Mouse (Mus musculus) midbrain, embryonic 10.5 days (tissue): ENCODE measurements around the gene Fam131b. TPM values are rescaled to one million over a fixed set of nuclear protein-coding genes. Genes with fewer than 3 reads are reported as not detected.

ENCODE experiments used
- DNase-seq: peaks from one replicate; pipeline ENCODE4 v3.0.0-alpha.2; 2017; ENCODE audit warnings: low spot score
- H3K27ac ChIP-seq: fragments of 300-500 bp; sonication (generic); replicated peaks from 2 replicates; pipeline ENCODE4 v1.5.1; 2016; ENCODE audit warnings: mild to moderate bottlenecking
- H3K27me3 ChIP-seq: fragments of 300-500 bp; sonication (generic); 2 replicates; pipeline ENCODE4 v1.6.1; 2016; ENCODE audit warnings: low read depth, mild to moderate bottlenecking; ENCODE audit not compliant: poor library complexity, severe bottlenecking
- H3K36me3 ChIP-seq: fragments of 300-500 bp; sonication (generic); 2 replicates; pipeline ENCODE4 v1.6.1; 2016; ENCODE audit warnings: mild to moderate bottlenecking, moderate library complexity
- H3K4me1 ChIP-seq: fragments of 300-500 bp; sonication (generic); 2 replicates; pipeline ENCODE4 v1.6.1; 2016
- H3K4me3 ChIP-seq: fragments of 300-500 bp; sonication (generic); 2 replicates; pipeline ENCODE4 v1.5.1; 2016; ENCODE audit warnings: mild to moderate bottlenecking, moderate library complexity
- H3K9me3 ChIP-seq: fragments of 300-500 bp; sonication (generic); replicated peaks from 2 replicates; pipeline ENCODE4 v1.6.1; 2016; ENCODE audit warnings: mild to moderate bottlenecking
- WGBS: fragments of 180-500 bp; shearing (Covaris S2); methylation state at CpG from one replicate; pipeline ENCODE4 v1.1.7; 2016; 5-methylcytosine and 5-hydroxymethylcytosine counted together
- polyA plus RNA-seq: library from polyadenylated mRNA; unstranded; fragments of >200 nt; fragmentation: Nextera tagmentation; extraction: Ambion mirVana; gene quantifications from 2 replicates; pipeline ENCODE4 v1.2.1, GENCODE M21; 2016

Gene Fam131b
- polyA plus RNA-seq, result 2.2 and 2.4 TPM in 2 replicates

- DNase-seq, result peak; percentile 79
- Histone ChIP-seq H3K36me3 (peaks cover 12% of the 10 kb centered on the region), H3K4me3 (peak within 1 kb of the TSS; percentile 80), H3K27me3 (peaks cover 61% of the 10 kb centered on the region), H3K27ac (peak within 1 kb of the TSS; percentile 93), H3K9me3 (no peaks in the 10 kb centered on the region), H3K4me1 (peaks cover 49% of the 10 kb centered on the region)
- 2% methylated on average over 47 of the region's 68 CpGs for WGBS
Measured at GRCm38 (mm10) chr6:42324482-42325267, at the start of gene Fam131b. Gene Fam131b, minus strand, starts transcription at chr6:42324643.

GRCm38 (mm10) chr6:42373669-42374430, 49.4 kb upstream of the Fam131b start:
- 40% methylated on average over 7 of the region's 7 CpGs for WGBS
- Histone ChIP-seq H3K4me1 (peaks cover 57% of the 10 kb centered on the region), H3K4me3 (peak overlapping the region; percentile 68), H3K27ac (no peak overlapping the region), H3K9me3 (no peaks in the 10 kb centered on the region), H3K27me3 (peaks cover 65% of the 10 kb centered on the region), H3K36me3 (no peaks in the 10 kb centered on the region)
- no peak for DNase-seq

DNA sequence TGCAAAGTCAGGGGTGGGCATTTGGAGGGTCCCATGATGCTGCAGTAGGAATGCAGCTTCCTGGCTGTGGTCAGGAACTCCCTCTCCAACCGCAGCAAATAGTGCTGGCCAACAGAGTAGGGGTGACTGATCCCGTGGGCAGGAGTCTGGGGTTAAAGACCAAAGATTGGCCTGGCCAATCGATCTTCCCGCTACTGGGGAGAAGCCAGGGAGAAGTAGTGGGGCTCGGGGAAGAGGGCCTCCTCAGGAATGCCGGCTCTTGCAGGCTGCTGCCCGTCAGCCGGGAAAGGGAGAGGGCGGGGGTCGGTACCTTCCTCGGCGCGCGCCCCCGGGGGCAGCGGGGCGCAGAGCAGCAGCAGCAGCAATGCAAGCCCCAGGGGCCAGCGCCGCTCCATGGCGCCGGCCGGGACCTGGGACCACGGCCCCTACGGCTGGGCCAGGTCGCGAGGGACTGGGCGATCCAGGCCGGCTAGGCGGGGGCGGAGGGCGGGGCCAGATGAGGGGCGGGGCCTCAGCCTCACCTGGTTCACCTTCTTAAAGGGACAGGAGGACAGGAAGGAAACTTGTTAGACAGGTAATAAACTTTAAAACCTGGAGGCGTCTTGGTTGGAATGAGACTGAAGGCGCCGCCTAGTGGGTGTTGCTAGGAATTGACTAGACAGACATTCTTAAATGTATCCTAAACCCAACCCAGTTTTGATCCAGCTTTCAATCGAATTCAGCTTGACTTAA, 48.5 kb upstream of the Fam131b start, which contains the start of gene Epha1:
Gene Epha1 (minus strand): TSS at position 453 of the 732 bp plus-strand sequence.
- Histone ChIP-seq H3K4me1 (peaks cover 57% of the 10 kb centered on the region), H3K4me3 (peak within 1 kb of the TSS; percentile 68), H3K27me3 (peaks cover 60% of the 10 kb centered on the region), H3K36me3 (no peaks in the 10 kb centered on the region), H3K9me3 (no peaks in the 10 kb centered on the region), H3K27ac (peak within 1 kb of the TSS; percentile 76)
- peak; percentile 69 for DNase-seq
- WGBS, result under 1% methylated on average over 36 of the region's 36 CpGs

DNA sequence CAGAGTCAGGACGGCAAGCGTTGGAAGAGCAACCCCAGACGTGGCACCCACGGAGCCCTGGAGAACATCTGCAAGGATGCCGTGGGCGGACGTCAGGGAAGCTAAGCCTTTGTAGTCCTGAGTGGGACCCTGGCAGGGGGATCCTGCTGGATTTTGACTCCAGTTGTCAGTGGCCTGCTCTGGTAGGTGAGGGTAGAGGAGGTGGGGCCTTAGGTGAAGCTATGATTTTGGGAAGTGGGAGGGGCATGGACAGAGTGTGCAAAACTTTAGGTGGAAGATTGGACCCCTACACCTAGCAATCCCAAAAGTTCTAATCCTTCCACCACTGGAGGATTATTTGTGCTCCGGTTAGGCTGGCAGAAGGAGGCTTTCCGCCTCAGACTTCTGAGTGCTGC, 48.0 kb upstream of the Fam131b start:
- peak overlapping the region; percentile 68 for H3K4me3 ChIP-seq
- H3K9me3 ChIP-seq, result no peaks in the 10 kb centered on the region
- peaks cover 57% of the 10 kb centered on the region for H3K4me1 ChIP-seq
- H3K27ac ChIP-seq, result 0 out of 2 replicates have a peak overlapping the region, but pooled peaks have one; percentile 76
- peaks cover 60% of the 10 kb centered on the region for H3K27me3 ChIP-seq
- WGBS, result 19% methylated on average over 9 of the region's 9 CpGs
- H3K36me3 ChIP-seq, result no peaks in the 10 kb centered on the region
- no peak for DNase-seq

DNA sequence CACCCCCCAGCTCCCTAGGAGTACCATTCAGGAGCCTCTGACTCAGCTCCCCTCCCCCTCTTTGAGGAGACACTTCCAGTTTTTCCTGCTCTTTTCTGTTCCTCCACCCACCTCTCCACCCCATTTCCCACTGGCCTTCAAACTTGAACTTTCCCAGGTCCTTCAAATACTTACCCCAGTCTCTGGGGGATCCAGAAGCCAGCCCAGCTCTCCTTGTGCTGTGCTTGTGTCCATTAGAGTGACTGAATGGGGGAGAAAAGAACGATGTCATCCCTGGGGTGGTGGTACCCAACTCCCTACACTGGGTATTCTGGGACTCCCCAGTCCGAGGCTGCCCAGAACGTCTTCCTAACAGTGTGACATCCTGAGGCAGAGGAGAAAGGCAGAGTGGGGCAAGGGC, 47.6 kb upstream of the Fam131b start:
- H3K9me3 ChIP-seq, result no peaks in the 10 kb centered on the region
- H3K27ac ChIP-seq, result no peak overlapping the region
- peaks cover 57% of the 10 kb centered on the region for H3K4me1 ChIP-seq
- no peaks in the 10 kb centered on the region for H3K36me3 ChIP-seq
- no peak for DNase-seq
- no peak overlapping the region for H3K4me3 ChIP-seq
- WGBS, result 7% methylated on average over 3 of the region's 3 CpGs
- H3K27me3 ChIP-seq, result peaks cover 60% of the 10 kb centered on the region

GRCm38 (mm10) chr6:42370630-42371363, 46.4 kb upstream of the Fam131b start:
- peaks cover 49% of the 10 kb centered on the region for H3K4me1 ChIP-seq
- no peak for DNase-seq
- WGBS, result 35% methylated on average over 4 of the region's 4 CpGs
- H3K9me3 ChIP-seq, result no peaks in the 10 kb centered on the region
- H3K4me3 ChIP-seq, result no peak overlapping the region
- peaks cover 49% of the 10 kb centered on the region for H3K27me3 ChIP-seq
- no peaks in the 10 kb centered on the region for H3K36me3 ChIP-seq
- H3K27ac ChIP-seq, result 0 out of 2 replicates have a peak overlapping the region, but pooled peaks have one; percentile 19

DNA sequence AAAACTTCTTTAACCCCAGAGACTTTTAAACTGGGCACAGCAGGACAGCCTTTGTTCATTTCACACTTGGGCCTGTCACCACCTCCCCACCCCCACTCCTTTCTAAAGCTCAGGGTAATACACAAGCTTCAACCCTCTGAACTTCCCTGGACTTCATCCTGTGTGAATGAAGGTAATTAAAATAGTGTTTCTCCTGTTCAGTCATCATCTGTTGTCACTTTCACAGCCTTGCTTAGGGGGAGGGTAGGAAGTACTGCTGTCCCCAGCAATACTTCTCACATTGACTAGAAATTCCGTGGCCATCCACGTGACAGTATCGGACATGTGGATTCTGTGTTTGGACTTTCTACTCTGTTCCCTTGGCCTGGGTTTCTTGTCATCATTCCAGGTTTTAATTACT, 45.4 kb upstream of the Fam131b start:
- DNase-seq, result no peak
- peaks cover 48% of the 10 kb centered on the region for H3K4me1 ChIP-seq
- H3K4me3 ChIP-seq, result no peak overlapping the region
- WGBS, result 9% methylated on average over 3 of the region's 3 CpGs
- H3K36me3 ChIP-seq, result no peaks in the 10 kb centered on the region
- peaks cover 39% of the 10 kb centered on the region for H3K27me3 ChIP-seq
- 0 out of 2 replicates have a peak overlapping the region, but pooled peaks have one; percentile 17 for H3K27ac ChIP-seq
- no peaks in the 10 kb centered on the region for H3K9me3 ChIP-seq

GRCm38 (mm10) chr6:42365215-42365614, 40.8 kb upstream of the Fam131b start:
- Histone ChIP-seq H3K4me3 (no peak overlapping the region), H3K4me1 (peaks cover 19% of the 10 kb centered on the region), H3K9me3 (no peaks in the 10 kb centered on the region), H3K36me3 (peaks cover 13% of the 10 kb centered on the region), H3K27me3 (no peaks in the 10 kb centered on the region), H3K27ac (no peak overlapping the region)
- no peak for DNase-seq
- WGBS, result 91% methylated on average over 6 of the region's 6 CpGs

GRCm38 (mm10) chr6:42364607-42365006, 40.2 kb upstream of the Fam131b start:
- peaks cover 13% of the 10 kb centered on the region for H3K4me1 ChIP-seq
- no peak overlapping the region for H3K4me3 ChIP-seq
- H3K27me3 ChIP-seq, result no peaks in the 10 kb centered on the region
- DNase-seq, result no peak
- H3K36me3 ChIP-seq, result peaks cover 19% of the 10 kb centered on the region
- H3K27ac ChIP-seq, result no peak overlapping the region
- 91% methylated on average over 15 of the region's 15 CpGs for WGBS
- no peaks in the 10 kb centered on the region for H3K9me3 ChIP-seq

DNA sequence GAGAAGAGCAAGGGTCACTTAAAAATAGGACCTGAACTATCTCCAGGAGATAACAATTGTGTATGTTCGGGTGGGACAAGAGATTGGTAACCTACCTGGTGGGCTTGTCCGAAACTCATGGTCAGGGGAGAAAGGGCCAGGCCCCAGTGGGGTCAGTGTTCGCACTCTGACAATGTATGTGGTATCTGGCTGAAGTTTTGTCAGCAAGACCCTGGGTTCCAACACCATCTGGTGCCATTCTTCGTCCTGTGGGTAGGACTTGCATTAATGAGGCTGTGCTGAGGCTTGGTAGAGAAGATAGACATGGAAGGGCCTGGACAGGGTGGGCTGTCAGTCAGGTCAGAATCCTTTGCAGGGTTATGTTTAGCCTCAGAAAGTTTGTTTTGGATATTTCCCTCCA, 39.6 kb upstream of the Fam131b start:
- WGBS, result 90% methylated on average over 4 of the region's 4 CpGs
- Histone ChIP-seq H3K9me3 (no peaks in the 10 kb centered on the region), H3K4me3 (no peak overlapping the region), H3K27me3 (no peaks in the 10 kb centered on the region), H3K36me3 (peaks cover 25% of the 10 kb centered on the region), H3K27ac (no peak overlapping the region), H3K4me1 (peaks cover 9% of the 10 kb centered on the region; the same call in 1 of the 2 replicates)
- DNase-seq, result no peak

GRCm38 (mm10) chr6:42362974-42363373, 38.5 kb upstream of the Fam131b start:
- Histone ChIP-seq H3K9me3 (no peaks in the 10 kb centered on the region), H3K27me3 (no peaks in the 10 kb centered on the region), H3K27ac (no peak overlapping the region), H3K4me1 (peaks cover 9% of the 10 kb centered on the region; the same call in 1 of the 2 replicates), H3K36me3 (peaks cover 36% of the 10 kb centered on the region), H3K4me3 (no peak overlapping the region)
- no peak for DNase-seq
- 70% methylated on average over 3 of the region's 3 CpGs for WGBS

DNA sequence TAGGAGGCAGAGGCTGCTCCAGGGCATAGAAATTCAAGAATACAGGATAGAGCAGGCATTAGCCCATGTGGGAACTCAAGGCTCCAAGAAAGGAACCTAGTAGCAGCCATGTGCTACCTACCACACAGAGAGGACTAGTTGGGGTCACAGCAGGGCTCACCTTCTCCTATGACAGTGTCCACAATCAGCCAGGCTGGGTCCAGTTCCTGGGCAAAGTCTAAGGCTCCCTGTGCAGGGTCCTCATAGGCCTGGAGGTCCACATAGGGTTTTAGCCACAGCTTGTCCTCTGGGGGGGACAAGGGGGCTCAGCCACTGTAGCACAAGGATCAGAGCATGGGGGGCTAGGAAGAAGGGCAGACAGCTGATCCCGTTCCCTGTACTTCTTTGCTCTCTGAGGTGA, 38.1 kb upstream of the Fam131b start:
- H3K36me3 ChIP-seq, result peaks cover 41% of the 10 kb centered on the region
- peaks cover 13% of the 10 kb centered on the region; the same call in 1 of the 2 replicates for H3K4me1 ChIP-seq
- 68% methylated on average over 1 of the region's 1 CpGs for WGBS
- H3K27me3 ChIP-seq, result no peaks in the 10 kb centered on the region
- no peak overlapping the region for H3K4me3 ChIP-seq
- no peaks in the 10 kb centered on the region for H3K9me3 ChIP-seq
- DNase-seq, result no peak
- 0 out of 2 replicates have a peak overlapping the region, but pooled peaks have one; percentile 18 for H3K27ac ChIP-seq
